Mouse (Mus musculus) T-cell, adult 2 months (primary cell): ENCODE data around the gene Tgfa.

Source experiments
- DNase-seq: peaks from one replicate; pipeline ENCODE4 v3.0.0; 2022; ENCODE audit warnings: low spot score

The Tgfa gene

DNA sequence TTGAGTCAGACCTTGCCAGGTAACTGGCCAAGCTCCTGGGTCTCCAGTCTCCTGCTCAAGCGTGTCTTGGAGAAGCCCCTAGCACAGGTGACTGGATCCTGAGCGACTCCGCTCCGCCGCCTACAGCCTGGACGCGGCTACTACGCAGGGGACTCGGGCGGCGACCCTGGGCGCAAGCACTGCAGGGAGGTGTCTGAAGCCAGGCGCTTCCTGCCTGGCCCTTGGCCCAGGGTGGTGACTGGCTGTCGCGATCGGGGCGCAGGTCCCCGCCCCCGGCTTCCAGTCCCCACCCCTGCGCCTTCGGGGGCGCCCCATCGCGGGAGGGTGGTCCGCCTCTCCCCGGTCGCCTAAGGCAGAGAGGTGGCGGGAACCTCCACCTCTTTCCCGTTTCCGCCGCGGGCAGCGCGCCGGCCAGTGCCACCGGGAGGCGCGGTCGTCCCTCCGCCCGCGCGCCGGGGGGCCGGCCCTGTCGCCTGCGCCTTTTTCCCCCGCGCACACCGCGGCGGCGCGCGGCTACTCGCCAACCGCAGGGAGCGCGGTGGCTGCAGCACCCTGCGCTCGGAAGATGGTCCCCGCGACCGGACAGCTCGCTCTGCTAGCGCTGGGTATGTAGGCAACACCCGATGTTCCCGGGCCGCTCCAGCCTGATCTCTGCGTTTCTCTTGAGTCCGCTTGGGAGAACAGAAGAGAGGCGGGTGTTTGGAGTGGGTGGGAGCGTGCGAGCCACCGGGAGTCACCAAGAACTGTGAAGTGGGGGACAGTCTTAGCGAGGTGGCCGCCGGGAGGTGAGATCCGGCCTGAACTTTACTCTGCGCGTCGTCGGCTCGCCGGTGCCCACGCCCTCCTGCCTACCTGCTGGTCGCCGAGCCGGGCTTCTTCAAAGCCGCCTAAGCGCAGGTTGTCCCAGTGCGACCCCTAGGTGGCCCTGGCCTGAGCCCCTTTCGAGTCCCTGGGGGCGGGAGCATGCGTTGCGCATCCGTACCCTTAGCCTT is at the start of gene Tgfa:
Gene Tgfa, plus strand, starts transcription at position 283 of the 992 bp plus-strand sequence.
- no peak for DNase-seq

- DNase-seq = peak; percentile 63
Observed at GRCm38 (mm10) chr6:86148518-86148917, 46.5 kb upstream of the Tgfa start.

DNA sequence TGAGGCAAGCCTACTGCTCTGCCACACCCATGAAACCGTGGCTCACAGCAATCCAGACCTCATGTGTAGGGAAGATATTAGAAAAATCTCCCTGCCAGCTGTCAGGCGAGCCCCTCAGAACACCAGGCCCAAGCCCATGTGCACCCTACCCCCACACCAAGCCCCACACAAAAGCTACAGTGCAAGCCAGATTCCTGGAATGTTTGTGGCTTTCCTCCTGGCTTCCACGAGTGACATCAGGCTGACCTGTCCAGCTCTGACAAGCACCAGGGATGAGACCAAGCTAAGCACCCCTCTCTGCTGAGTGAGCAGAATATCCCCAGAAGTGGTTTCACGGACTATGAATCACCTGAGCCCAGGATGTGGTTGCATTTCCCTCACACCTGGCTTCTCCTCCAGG is 46.0 kb upstream of the Tgfa start:
- no peak for DNase-seq

GRCm38 (mm10) chr6:86152676-86153075 is 42.3 kb upstream of the Tgfa start:
- DNase-seq = no peak

DNA sequence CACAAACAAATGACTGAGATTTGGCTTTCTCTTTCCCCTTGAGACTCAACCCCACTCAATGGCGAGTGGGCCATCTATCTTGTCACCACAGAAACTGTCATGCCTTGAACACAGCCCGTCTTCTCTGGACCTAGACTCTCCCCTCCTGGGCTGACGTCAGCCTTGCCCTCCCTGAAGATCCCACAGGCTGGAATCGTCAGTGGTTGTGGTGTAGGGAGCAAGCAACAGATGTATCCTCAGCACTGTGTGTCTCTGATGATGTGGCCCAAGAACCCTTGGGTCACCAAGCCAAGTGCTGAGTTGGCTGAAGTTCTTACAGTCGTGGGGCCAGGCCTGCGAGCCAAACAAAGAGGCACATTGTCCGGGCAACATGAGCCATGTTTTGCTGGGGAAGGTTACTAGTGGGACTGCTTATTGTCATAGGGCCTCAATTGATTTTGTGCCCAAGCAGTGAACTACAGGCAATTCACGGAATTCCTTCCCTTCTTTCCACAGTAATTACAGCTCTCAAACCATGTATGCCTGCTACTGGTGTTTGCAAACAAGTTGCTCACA is 41.5 kb upstream of the Tgfa start:
- DNase-seq = no peak

- DNase-seq = no peak
Observed at GRCm38 (mm10) chr6:86154006-86154405, 41.0 kb upstream of the Tgfa start.

- no peak for DNase-seq
Observed at GRCm38 (mm10) chr6:86154481-86154880, 40.5 kb upstream of the Tgfa start.

GRCm38 (mm10) chr6:86157253-86158234 is 37.5 kb upstream of the Tgfa start:
- no peak for DNase-seq

- DNase-seq = no peak
Observed at GRCm38 (mm10) chr6:86160878-86161277, 34.1 kb upstream of the Tgfa start.

- no peak for DNase-seq
Observed at GRCm38 (mm10) chr6:86161586-86161985, 33.4 kb upstream of the Tgfa start.

GRCm38 (mm10) chr6:86164028-86164427 is 31.0 kb upstream of the Tgfa start:
- no peak for DNase-seq

DNA sequence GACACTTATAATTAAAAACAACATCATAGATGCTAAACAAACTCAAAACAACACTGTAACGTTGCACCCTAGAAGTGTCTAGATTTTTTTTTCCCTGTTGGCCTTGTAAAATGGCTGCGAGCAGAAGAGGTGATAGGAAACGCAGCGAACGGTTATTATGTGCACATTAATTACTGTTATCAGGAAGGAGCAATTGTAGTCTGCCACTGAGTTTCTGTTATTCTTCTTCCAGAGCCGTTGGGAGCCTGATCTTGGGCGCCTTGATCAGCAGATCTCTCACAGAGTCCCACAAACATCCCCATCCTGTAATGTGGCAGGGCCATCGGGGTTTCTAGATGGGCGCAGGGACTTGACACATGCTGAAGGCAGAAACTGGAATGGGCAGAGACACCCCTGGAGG is 28.6 kb upstream of the Tgfa start:
- DNase-seq = no peak

DNA sequence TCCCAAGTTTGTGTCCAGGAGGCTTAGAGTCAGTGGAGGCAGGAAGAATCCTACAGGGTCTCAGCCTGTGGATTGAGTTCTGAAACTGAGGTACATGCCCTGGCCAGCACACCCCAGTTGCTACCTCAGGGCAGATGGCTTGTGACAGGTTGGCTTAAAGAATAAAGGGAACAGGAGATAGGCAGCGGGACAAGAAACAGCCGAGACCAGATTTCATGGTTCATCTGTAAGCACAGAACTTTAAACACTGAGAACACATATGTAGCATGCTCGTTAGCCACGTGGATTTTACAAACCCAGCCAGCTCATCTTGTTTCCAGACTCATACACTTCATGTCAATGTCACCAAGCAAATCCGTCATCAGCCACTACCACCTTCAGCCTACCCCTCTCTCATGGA is 27.2 kb upstream of the Tgfa start:
- DNase-seq = no peak

- DNase-seq = no peak
Observed at GRCm38 (mm10) chr6:86169166-86169565, 25.9 kb upstream of the Tgfa start.

- DNase-seq = no peak
Observed at GRCm38 (mm10) chr6:86176236-86176635, 18.8 kb upstream of the Tgfa start.

GRCm38 (mm10) chr6:86176721-86177120 is 18.3 kb upstream of the Tgfa start:
- no peak for DNase-seq

DNA sequence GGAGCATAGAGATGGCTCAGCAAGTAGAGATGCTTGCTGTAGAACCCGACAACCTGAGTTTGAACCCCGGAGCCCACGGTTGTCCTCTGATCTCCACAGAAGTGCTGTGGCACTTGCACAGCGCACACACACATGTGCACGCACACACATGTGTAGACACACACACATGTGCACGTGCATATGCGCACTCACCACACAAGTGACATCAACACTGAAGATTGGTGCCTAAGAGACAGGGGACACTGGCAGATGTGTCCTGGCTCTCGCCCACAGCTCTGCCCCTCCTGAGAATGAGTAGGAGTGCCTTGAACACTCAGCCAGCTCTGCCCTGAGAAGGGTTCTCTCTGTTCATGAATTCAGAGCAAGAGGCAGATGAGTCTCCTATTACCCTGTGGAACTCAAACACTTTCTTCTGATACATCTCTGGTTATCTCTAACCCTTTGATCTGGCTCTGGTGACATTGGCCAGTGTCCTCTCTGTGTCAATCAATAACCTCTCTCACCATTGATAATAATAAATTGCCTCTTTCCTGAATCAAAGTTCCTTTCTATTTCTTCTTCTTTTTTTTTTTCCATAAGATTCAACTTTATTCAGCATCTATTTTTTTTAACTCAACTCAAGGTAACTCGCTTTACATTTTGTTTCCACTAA is 17.6 kb upstream of the Tgfa start:
- no peak for DNase-seq

GRCm38 (mm10) chr6:86180617-86181016 is 14.4 kb upstream of the Tgfa start:
- DNase-seq = no peak

DNA sequence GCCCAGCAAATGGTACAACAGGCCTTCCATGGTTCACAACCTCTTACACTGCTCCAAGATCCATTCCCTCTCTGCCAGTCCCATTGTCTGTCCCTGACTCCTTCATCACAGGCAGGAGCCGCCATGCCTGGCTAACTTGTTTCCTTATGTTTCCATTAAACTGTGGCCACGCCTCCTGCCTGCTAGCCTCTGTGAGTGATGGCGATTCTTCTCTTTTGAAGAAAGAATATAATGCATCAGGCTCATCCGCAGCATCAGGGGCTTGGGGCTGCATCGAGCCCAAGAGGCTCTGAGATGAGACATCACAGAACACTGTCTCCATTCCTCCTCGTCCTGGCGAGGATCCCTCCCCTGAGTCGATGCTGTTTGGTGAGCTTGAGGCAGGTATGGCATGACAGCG is 13.0 kb upstream of the Tgfa start:
- DNase-seq = no peak

GRCm38 (mm10) chr6:86182626-86183025 is 12.4 kb upstream of the Tgfa start:
- DNase-seq = no peak

GRCm38 (mm10) chr6:86186106-86186955 is 8.7 kb upstream of the Tgfa start:
- no peak for DNase-seq
